Mouse (Mus musculus) hindbrain, embryonic 16.5 days (tissue): ENCODE measurements at regions not wholly inside any gene's neighbourhood (a gene's known extent, or its start where the extent isn't known, plus 50 kb on each side); places are given as distances from the start of the nearest gene placed in this dataset.

Experiments used
- ATAC-seq: fragments of 200-750 bp; cut with Nextera tagmentation; 2 replicates; pipeline ENCODE4 v1.8.0; 2017; ENCODE audit warnings: moderate TSS enrichment, moderate library complexity
- H3K27ac ChIP-seq: fragments of 300-500 bp; sonication (generic); 2 replicates; pipeline ENCODE4 v1.5.1; 2014; ENCODE audit warnings: low read depth, mild to moderate bottlenecking, control low read depth, low read length, moderate library complexity
- H3K27me3 ChIP-seq: fragments of 300-500 bp; sonication (generic); replicated peaks from 2 replicates; pipeline ENCODE4 v1.6.1; 2014; ENCODE audit warnings: low read length; ENCODE audit not compliant: control insufficient read depth, insufficient read depth
- H3K36me3 ChIP-seq: fragments of 300-500 bp; sonication (generic); 2 replicates; pipeline ENCODE4 v1.6.1; 2014; ENCODE audit warnings: mild to moderate bottlenecking, low read length, moderate library complexity, mixed read lengths; ENCODE audit not compliant: control insufficient read depth, insufficient read depth
- H3K4me1 ChIP-seq: fragments of 300-500 bp; sonication (generic); 2 replicates; pipeline ENCODE4 v1.6.1; 2014; ENCODE audit warnings: low read depth, low read length; ENCODE audit not compliant: control insufficient read depth, insufficient read depth
- H3K4me2 ChIP-seq: fragments of 300-500 bp; sonication (generic); 2 replicates; pipeline ENCODE4 v1.6.1; 2014; ENCODE audit warnings: mild to moderate bottlenecking, low read length, control low read depth, moderate library complexity
- H3K4me3 ChIP-seq: fragments of 300-500 bp; sonication (generic); 2 replicates; pipeline ENCODE4 v1.5.1; 2014; ENCODE audit warnings: mild to moderate bottlenecking, low read length, control low read depth, moderate library complexity
- H3K9ac ChIP-seq: fragments of 300-500 bp; sonication (generic); 2 replicates; pipeline ENCODE4 v1.6.1; 2014; ENCODE audit warnings: low read depth, mild to moderate bottlenecking, control low read depth, low read length, moderate library complexity
- H3K9me3 ChIP-seq: fragments of 300-500 bp; sonication (generic); 2 replicates; pipeline ENCODE4 v1.6.1; 2014; ENCODE audit warnings: mild to moderate bottlenecking, low read length, moderate library complexity; ENCODE audit not compliant: control insufficient read depth
- WGBS: fragments of 180-500 bp; shearing (Covaris S2); extraction: QIAGEN DNeasy Blood & Tissue Kit; methylation state at CpG from one replicate; pipeline ENCODE4 v1.1.7; 2014; 5-methylcytosine and 5-hydroxymethylcytosine counted together

- Histone ChIP-seq H3K36me3 (no peaks in the 10 kb centered on the region), H3K27ac (no peak overlapping the region), H3K4me2 (no peak overlapping the region), H3K9me3 (no peaks in the 10 kb centered on the region), H3K27me3 (no peaks in the 10 kb centered on the region), H3K9ac (no peak overlapping the region), H3K4me1 (no peaks in the 10 kb centered on the region), H3K4me3 (no peak overlapping the region)
- WGBS = 100% methylated on average over 2 of the region's 2 CpGs
- ATAC-seq = no peak
Observed at GRCm38 (mm10) chr6:98740447-98740846, 397.9 kb upstream of the Gm765 start.

GRCm38 (mm10) chr6:98731010-98731530, 388.5 kb upstream of the Gm765 start:
- Histone ChIP-seq H3K4me1 (no peaks in the 10 kb centered on the region), H3K27me3 (no peaks in the 10 kb centered on the region), H3K27ac (no peak overlapping the region), H3K36me3 (no peaks in the 10 kb centered on the region), H3K4me2 (no peak overlapping the region), H3K4me3 (no peak overlapping the region), H3K9me3 (no peaks in the 10 kb centered on the region), H3K9ac (no peak overlapping the region)
- no peak for ATAC-seq

- Histone ChIP-seq H3K36me3 (no peaks in the 10 kb centered on the region), H3K4me3 (no peak overlapping the region), H3K9ac (no peak overlapping the region), H3K27ac (no peak overlapping the region), H3K27me3 (no peaks in the 10 kb centered on the region), H3K9me3 (no peaks in the 10 kb centered on the region), H3K4me1 (no peaks in the 10 kb centered on the region), H3K4me2 (no peak overlapping the region)
- ATAC-seq = no peak
- WGBS = 92% methylated on average over 5 of the region's 5 CpGs
Observed at GRCm38 (mm10) chr6:98726605-98727144, 384.1 kb upstream of the Gm765 start.

- H3K9me3 ChIP-seq = no peaks in the 10 kb centered on the region
- no peak overlapping the region for H3K4me2 ChIP-seq
- no peaks in the 10 kb centered on the region for H3K27me3 ChIP-seq
- no peak overlapping the region for H3K9ac ChIP-seq
- H3K4me1 ChIP-seq = no peaks in the 10 kb centered on the region
- 69% methylated on average over 14 of the region's 14 CpGs for WGBS
- H3K27ac ChIP-seq = no peak overlapping the region
- no peak for ATAC-seq
- H3K4me3 ChIP-seq = no peak overlapping the region
- no peaks in the 10 kb centered on the region for H3K36me3 ChIP-seq
Observed at GRCm38 (mm10) chr6:98704887-98705622, 362.5 kb upstream of the Gm765 start.

GRCm38 (mm10) chr6:98697571-98697970, 355.0 kb upstream of the Gm765 start:
- H3K4me2 ChIP-seq = no peak overlapping the region
- no peak overlapping the region for H3K9ac ChIP-seq
- 70% methylated on average over 7 of the region's 7 CpGs for WGBS
- no peak overlapping the region for H3K4me3 ChIP-seq
- no peaks in the 10 kb centered on the region for H3K9me3 ChIP-seq
- H3K27me3 ChIP-seq = no peaks in the 10 kb centered on the region
- no peaks in the 10 kb centered on the region for H3K36me3 ChIP-seq
- ATAC-seq = no peak
- no peak overlapping the region for H3K27ac ChIP-seq
- no peaks in the 10 kb centered on the region for H3K4me1 ChIP-seq

GRCm38 (mm10) chr6:98693411-98693810, 350.9 kb upstream of the Gm765 start:
- 76% methylated on average over 8 of the region's 8 CpGs for WGBS
- Histone ChIP-seq H3K4me2 (no peak overlapping the region), H3K9ac (no peak overlapping the region), H3K27me3 (no peaks in the 10 kb centered on the region), H3K4me1 (no peaks in the 10 kb centered on the region), H3K36me3 (no peaks in the 10 kb centered on the region), H3K9me3 (no peaks in the 10 kb centered on the region), H3K27ac (no peak overlapping the region), H3K4me3 (no peak overlapping the region)
- ATAC-seq = no peak

GRCm38 (mm10) chr6:98690133-98690532, 347.6 kb upstream of the Gm765 start:
- no peaks in the 10 kb centered on the region for H3K36me3 ChIP-seq
- no peak for ATAC-seq
- H3K9ac ChIP-seq = no peak overlapping the region
- no peaks in the 10 kb centered on the region for H3K27me3 ChIP-seq
- H3K4me1 ChIP-seq = no peaks in the 10 kb centered on the region
- H3K4me3 ChIP-seq = no peak overlapping the region
- no peak overlapping the region for H3K4me2 ChIP-seq
- no peaks in the 10 kb centered on the region for H3K9me3 ChIP-seq
- no peak overlapping the region for H3K27ac ChIP-seq
- WGBS = 47% methylated on average over 9 of the region's 9 CpGs

- Histone ChIP-seq H3K27me3 (no peaks in the 10 kb centered on the region), H3K27ac (no peak overlapping the region), H3K4me3 (no peak overlapping the region), H3K9me3 (no peaks in the 10 kb centered on the region), H3K4me1 (no peaks in the 10 kb centered on the region), H3K9ac (no peak overlapping the region), H3K36me3 (no peaks in the 10 kb centered on the region), H3K4me2 (no peak overlapping the region)
- 71% methylated on average over 3 of the region's 3 CpGs for WGBS
- ATAC-seq = no peak
Observed at GRCm38 (mm10) chr6:98689395-98689794, 346.8 kb upstream of the Gm765 start.

GRCm38 (mm10) chr6:98688624-98689023, 346.1 kb upstream of the Gm765 start:
- H3K4me3 ChIP-seq = no peak overlapping the region
- no peaks in the 10 kb centered on the region for H3K9me3 ChIP-seq
- H3K4me1 ChIP-seq = no peaks in the 10 kb centered on the region
- H3K27ac ChIP-seq = no peak overlapping the region
- H3K27me3 ChIP-seq = no peaks in the 10 kb centered on the region
- H3K4me2 ChIP-seq = no peak overlapping the region
- no peaks in the 10 kb centered on the region for H3K36me3 ChIP-seq
- WGBS = 90% methylated on average over 2 of the region's 2 CpGs
- no peak overlapping the region for H3K9ac ChIP-seq
- no peak for ATAC-seq
